Mouse (Mus musculus) CD8-positive naive resting alpha-beta T cell, adult 2 months (primary cell): ENCODE results near the gene Il21.

Experiments used
- DNase-seq, 2 experiments: peaks; one replicate each; pipeline ENCODE4 v3.0.0; 2022; ENCODE audit warnings: low read depth in 2 of 2, low spot score in 2 of 2

Il21 gene

DNA sequence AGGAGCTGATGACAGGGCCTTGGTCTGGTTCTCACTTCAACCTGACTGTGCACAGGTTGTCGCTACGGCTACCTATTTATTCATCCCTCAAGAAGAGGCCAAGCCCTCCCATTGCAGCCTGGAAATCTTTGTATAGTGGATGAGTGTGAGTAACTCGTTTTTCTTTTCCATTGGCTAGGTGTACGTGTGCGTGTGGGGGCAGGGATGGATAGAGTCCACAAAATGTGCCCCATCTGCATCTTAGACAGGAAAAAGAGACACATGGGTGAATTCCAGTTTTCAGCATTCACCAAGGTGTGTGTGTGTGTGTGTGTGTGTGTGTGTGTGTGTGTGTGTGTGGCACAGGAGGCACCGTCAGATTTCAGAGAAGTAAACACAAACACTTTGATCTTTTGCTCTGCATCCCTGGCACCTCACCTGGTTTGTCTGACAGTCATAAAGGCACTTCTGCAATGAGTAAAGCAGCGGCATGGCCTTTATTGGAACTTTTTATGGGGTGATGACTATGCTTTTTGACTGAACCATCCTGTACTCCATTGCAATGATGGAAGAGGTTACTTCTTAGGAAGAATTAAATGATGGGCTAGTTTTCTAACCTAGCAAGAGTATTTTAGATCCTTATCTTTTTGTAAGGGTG lies at the start of gene Il21:
Gene Il21 (minus strand): TSS at position 51 of the 637 bp plus-strand sequence.
- no peak for DNase-seq

DNA sequence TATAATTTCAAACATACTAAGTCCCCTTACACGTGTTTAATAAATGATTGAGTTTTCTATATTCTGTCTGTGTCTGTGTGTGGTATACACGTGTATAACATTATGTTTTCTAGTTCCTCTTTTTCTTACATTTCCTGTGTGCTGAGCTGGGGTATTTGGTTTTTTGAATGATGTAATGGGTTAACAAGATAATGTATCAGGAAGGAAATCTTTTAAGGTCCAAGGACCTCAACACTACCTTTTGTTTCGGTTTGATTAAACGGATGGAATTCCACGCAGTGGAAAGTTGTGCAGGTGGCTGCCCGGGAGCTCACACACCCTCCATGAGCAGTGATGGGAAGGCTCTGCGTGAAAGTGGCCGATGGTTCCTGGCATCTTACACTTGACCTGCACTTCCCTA lies 48.4 kb upstream of the Il21 start:
- DNase-seq: no peak

DNA sequence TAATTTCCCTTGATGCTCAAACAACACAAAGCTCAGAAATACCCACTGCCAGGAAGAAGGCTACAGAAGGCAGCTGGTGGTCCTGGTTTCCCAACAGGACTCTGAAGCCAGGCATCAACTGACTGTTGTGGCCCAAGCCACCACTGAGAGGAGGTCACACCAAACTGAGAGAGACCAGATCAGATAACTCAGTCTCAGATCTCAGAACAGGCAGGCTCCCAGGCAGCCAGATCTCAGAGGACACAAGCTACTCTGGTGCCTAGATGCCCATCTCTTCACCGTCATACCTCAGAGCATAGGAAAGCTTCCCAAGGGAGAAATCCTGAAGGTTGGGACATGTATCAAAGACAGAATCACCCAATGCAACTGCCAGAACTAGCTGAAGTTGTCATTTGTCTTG lies 47.8 kb upstream of the Il21 start:
- DNase-seq: no peak

DNA sequence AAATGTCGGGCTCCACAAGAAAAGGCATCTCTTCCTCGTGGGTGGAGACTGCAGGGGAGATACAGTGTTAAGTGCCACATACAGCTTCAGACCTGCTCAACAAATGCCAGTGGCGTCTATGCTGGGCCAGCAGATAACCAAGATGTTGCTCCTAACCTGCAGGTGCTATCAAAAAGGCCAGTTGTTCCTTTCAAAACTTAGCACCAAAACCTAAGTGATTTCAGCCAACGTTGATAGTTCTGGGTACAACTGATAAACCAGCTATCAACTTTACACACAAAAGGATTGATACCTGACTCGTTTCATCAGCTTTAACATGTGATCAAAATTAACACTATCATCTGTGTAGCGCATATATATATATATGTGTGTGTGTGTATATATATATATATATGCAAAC lies 42.2 kb upstream of the Il21 start:
- DNase-seq: no peak

DNA sequence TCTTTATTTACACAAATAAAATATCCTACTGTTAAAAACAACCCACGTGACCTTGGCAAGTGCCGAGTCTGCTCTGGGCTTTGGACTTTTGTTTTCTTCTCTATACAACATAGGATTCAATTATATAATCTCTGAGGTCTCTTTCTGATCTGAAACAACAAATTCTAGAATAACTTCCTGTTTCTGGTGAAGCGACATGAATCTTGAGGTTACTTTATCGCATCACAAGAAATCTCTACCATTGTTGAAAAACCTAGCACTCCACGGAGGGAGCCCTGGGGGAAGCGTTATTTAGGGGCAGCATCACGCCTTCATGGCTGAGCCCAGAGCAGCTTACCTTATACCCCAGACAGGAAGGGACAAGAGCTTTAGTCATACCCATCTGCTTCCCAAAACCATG lies 40.7 kb upstream of the Il21 start:
- no peak for DNase-seq

DNA sequence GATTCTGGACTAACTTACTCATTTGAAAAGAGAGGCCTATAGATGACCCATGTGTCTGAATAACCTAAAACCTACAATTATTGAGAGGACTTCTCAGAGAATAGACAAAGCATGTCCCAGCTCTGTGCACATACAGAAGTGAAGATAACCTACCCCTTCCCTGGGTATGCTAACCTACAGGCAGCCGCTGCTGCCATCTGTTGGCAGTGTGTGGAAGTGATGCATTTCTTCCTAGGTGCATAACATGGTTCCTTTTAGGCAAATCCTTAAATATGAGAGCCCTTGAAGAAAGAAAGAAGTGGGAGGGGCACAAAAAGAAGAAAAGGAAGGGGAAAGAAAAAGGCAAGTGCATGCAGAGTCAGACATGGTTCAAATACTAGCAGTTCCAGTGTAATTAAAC lies 38.8 kb upstream of the Il21 start:
- peak; percentile 44 to 53 for DNase-seq

DNA sequence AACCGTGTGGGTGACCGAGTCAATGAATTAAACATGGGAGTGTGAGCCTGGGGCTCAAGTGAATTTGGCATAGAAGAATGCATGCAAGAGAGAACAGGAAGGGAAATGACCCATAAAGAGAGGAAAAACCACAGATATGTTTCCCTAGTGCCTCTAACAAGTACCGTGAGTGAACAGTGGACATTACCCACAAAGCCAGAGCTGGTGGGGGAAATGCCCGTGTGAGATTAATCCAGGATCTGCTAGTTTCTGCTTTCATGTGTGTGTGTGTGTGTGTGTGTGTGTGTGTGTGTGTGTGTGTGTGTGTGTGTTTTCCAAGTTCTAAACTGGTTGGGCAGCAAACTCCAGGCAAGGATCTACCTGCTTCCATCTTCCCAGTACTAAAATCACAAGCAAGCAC lies 37.5 kb upstream of the Il21 start:
- no peak for DNase-seq

DNA sequence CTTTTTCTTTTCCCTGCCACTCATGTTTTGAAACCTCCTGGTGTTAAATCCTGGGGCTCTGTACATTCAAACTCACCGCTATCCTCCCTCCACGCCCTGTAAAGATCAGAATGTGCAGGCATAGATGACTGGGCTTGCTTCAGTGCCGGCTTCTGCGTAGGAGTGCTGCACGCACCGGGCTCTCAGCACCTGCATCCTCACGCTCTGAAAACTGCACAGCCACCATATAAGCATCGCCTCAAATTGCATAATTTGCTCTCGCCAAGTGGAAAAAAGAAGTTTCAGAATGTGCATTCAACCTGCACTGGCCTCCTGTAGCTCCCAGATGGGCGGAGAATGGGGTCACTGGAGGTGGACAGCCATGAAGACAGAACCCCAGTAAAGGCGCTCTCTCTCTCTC lies 35.9 kb upstream of the Il21 start:
- DNase-seq: no peak

DNA sequence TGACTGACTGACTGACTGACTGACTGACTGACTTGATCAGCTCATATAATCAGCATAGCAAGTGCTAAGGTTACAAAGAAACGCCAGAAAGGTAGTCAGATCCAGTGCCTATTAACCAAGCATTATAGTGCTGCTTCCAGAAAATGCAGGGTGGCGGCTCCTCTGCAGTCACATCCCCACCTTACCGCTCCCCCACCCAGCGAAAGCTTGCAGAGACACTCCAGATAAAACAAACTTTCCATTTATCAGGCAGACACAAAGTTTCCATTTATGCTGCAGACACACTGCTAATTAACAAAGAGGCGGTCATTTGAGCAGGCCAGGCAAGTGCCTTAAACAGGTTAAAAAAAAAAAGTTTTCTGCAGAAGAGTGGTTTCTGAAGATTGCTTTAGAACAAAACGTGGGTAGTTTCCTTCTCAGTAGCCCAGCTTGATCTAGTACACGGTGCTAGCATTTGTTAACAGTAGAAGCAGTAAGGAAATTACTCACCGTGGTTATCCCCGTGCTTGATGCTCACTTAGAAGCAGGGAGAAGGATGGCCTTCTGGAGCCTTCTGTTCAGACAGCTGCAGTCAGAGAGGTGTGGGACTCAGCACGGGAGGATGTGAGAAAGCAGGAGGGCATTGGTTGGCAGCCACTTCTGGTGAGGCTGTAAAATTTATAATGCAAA lies 27.0 kb upstream of the Il21 start:
- no peak for DNase-seq

DNA sequence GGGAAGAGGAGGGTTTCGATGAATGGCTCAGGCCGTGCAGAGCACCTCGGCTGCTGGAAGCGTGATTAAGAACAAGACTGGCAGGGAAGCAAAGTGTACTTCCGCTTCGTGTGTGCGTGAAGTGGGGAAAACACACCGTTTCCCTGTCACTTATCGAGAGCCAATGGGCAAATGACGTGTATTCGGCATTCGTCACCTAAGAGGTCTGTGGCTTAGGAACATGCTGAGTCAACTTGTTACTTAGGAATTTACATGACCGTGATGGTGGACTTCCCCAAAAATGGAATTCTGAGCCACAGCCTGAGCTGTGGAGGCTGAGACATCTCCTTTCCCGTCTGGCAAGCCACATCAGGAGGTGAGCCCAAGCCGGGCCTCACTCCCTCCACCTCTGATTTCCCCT lies 25.3 kb upstream of the Il21 start:
- no peak for DNase-seq

DNA sequence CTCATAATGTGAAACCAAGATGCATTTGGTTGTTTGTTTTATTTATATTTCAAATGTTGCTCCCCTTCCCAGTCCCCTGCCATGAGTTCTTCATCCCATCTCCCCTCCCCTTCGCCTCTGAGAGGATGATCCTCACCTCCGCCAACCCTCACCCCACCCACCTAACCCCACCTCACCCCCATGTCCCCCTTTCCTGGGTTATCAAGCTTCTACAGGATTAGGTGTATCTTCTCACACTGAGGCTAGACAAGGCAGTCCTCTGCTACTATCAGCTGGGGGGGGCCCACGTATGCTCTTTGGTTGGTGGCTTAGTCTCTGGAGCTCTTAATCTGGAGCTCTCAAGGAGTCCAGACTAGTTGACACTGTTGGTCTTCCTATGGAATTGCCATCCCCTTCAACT lies 18.5 kb upstream of the Il21 start:
- DNase-seq: no peak

DNA sequence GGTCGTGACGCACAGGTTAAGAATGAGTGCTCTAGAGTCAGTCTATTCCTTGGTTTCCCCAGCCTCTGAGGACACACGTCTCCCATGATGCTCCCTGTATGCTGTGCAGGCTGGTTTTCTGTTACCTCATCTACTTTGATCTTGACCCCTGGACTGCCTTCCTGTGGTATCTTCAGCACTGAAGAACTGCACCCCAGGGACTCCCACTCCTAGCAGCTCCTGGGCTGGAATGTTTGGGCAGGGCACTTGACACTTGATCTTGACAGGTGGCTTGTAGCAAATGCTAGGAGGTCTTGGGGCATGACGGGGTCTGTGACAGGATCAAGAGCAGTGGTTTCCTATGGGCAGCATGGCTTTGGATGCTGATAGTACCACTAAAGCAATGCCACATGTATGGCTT lies 2.6 kb upstream of the Il21 start:
- no peak for DNase-seq

DNA sequence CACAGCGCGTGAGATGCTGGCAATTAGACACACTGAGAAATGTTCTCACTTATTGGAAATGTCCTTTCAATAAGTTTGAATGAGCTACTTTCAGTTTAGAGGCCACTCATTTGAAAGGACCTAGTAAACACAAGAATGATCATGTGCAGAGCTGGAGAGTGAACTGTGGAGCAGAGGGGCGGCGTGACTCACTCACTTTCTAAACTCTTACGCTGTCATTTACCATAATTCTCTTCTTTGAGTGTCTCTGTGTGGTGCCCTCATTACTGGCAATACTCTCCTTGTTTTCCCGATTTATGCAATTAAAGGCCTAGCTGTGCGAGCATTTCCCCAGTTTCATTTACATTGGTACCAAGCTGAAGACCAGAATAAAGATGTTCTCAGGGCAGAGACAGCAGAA lies 1.3 kb downstream of the Il21 start:
- no peak for DNase-seq

DNA sequence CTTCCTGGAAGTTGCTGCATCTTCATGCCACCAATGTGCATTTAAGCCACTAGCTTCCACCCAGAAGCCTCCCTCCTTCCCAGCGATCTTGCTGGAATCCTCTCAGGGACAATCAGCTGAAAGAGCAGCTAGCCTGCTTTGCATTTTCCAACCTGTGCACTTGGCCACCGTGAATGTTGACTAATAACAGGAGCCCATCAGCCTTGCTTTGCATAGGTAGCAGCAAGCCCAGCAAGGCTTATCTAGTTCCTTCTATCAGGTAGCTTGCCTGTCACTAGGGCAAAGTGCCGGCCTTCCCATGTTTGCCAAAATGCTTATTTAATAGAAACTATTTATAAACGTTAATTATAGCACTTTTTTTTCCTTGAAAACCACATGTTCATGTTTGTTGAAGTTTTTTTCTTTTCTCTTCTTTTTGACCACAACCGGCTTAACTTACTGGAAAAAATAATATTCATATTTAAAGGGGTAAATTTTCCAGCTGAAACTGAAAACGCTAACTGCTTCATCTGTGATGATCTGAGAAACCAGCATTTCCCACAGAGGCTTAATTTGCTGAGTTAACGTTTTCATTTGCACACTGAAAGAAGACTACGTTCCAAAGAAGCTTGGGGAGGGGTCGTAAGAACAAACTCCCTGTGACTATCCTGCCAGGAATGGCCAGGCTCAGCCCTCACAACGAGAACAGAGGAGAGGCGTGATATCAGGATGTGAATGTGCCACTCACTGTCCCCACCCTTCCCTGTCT lies 3.2 kb downstream of the Il21 start:
- DNase-seq: no peak

DNA sequence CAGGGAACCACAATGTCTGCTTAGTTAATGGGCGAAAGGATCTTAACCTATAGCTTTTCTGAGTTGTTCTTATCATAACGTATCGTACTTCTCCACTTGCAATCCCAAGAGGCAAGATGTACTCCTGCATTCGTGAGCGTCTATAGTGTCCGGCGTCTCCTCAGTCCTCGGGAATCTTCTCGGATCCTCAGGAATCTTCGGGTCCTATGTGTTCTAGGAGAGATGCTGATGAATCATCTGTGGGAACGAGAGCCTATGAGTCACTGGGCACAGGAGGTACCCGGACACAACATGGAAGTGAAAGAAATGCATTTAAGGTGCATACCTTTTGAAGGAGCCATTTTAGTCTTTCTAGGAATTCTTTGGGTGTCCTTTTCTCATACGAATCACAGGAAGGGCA lies 7.3 kb downstream of the Il21 start:
- DNase-seq: no peak

DNA sequence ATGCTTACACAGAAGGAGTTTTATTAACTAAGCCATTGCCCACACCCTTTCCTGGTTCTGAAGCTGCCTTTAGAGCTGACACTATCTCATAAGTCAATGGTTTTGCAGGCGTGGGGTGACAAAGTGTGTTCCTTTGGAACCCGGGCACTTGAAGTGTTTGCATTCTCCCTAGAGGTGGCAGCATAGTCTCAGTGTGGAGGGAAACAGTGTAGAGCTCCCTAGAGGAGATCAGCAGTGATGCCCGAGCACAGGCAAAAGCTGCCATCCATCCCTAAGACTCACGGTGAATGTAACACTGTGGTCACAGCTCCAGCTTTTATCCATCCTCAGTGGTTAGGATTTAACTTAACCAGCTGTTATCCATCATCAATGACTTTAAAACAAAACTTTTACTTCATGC lies 13.4 kb downstream of the Il21 start:
- DNase-seq: no peak

DNA sequence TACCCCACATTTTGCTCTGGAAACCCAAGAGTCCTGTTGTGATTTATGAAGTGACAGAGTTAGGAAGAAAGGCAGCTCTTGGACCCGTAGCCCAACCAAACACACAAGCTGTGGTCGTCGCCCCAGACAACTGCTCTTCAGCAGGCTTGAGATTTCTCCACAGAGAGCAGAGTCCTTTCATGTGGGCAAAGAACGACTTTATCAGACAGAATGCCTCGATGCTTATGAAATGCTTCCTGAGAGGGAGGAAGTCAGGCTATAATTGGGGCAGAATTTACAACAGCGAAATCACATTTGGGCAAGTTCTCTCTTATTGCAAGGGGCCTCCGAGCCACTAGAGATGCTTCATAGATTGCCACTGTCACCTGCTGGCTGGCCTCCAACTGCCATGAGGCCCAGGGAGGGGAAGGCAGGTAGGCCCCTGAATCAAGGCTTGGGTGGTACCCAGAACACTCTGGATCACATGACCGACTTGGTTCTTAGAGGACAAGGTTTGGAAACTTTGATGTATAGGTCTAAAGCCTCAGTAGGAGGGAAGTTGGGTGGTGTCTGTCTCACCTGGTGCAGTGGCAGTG lies 27.1 kb downstream of the Il21 start:
- peak; percentile 62 to 70 for DNase-seq

DNA sequence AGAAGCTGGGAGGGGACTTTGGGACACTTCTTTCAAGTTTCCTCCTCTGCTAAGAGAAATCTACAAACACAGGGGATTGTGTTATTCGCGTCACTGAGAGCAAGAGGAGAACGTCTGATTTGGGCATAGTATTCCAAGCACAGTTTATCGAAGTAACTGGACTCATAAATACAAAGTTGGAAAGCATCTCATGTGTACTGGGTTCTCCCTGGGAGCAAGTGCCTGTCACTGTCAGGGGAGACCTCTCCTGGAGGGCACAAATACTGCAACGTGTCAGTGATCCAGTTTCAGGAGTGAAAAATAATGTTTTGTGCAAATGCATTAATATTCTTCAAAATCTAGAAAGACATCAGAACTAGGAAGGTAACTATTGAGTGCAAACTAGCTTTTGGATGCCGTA lies 27.9 kb downstream of the Il21 start:
- DNase-seq: peak in 1 of 2 experiments; percentile 7

DNA sequence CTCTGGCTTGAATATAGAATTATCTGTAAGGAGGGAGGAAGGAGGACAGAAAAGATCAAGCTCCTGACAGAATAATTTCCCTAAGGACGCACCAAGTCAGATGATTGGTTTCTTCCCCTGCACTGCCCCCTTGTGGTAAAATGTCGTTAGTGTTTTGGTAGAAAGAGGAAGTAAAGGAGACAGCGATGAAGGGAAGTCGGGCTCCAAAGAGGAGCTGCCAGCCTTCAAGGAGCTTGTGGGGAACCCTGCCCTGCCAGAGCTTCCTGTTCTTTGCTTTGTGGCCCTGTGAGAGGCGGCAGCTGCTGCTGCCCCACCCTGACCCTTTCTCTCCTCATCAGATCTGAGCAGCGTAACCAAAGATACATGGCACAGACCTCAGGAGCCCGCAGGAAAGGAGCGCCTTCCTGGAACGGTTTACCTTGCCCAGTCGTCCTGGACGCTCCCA lies 28.4 kb downstream of the Il21 start:
- peak; percentile 77 to 83 for DNase-seq

DNA sequence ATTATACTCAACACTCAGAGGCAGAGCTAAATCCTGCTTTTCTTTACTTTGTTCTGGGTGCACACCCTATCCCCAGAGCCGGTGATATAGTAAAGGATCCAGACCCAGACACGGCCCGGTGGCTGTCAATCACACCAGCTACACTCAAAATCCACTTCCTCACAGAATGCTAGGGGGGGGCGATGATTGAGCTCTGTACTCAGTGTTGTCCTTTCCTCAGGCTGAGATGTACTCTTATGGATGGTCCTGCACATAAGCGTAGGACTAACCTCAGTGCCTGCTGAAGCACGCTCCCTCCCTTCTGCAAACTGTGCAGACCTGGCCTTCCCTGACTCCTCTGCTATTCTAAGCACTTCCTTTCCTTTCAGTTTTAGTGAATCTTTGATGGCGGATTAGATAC lies 29.6 kb downstream of the Il21 start:
- DNase-seq: no peak

DNA sequence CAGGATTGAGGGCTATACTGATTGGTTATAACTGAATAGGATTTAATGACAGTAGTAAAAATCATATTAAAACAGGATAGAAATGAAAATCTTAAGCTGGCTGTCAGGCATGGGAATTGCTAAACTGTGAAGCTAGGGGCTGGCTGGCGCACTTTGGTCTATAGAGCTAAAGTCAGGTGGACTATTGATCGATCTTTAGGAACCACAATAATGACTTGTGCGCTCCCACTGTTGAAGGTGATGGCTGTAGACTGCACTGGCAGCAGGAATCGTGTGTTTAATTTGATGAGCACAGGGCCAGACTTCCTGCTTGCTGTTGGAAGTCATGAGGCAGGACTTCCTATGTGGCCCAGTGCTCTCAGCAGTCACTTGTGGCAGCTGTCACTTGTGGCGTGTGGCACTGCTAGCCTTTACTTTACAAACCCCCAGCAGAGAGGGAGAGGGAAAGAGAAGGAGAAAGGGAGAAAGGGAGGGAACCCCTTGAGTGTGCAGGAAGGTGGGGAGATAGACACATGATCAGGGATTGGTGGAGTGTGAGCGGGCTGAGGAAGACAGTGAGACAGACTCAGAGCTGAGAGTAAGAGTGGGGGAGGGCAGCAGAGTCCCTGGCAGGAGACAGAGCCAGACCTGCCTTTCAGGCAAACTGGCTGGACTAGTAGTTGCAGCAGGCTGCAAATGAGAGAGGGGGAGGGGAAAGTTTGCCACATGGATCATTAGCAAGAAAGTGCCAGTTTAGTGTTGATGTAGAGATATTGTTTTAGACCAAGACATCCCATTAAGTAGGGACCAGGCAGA lies 31.1 kb downstream of the Il21 start:
- no peak for DNase-seq
